Mouse (Mus musculus) megakaryocyte, adult 5-6 weeks (primary cell): ENCODE results near the gene Prl8a9. TPM values are rescaled to one million over a fixed set of nuclear protein-coding genes. Genes with fewer than 3 reads are reported as not detected.

ENCODE experiments used
- ATAC-seq: 2 replicates; pipeline ENCODE4 v1.8.0; 2016; ENCODE audit warnings: mild to moderate bottlenecking, inconsistent platforms; ENCODE audit not compliant: poor library complexity, severe bottlenecking
- total RNA-seq, 2 experiments: library from RNA; stranded (forward) in 1 of 2; stranded (reverse) in 1 of 2; fragments of 153-499, 151-499 nt in 1 of 2; fragments of 221-1000, 200-1000 nt in 1 of 2; gene quantifications; 2 replicates each; pipeline versions ENCODE4 v1.2.3 to v1.2.4; 2015 to 2017

Prl8a9 gene
- not detected in 2 replicates for total RNA-seq (2015)
- total RNA-seq (2017): not detected in 2 replicates

DNA sequence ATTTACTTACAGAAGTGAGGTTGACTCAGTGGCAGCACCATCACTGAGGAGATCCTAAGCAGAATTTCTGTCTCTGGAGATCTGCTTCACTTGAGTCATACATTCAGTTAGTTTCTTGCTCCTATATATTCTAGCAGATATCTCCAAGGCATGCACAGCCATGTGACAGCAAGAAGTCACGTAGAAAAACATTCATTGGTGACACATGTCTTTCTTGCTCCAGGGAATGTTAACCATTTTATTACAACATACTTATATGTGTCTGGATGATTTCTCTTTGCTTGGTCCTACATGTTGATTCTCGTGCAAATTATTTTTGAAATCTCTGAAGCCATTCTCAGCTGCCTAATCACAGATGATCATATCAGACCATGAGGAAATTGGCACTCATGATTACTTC lies at the start of gene Prl8a9:
TSS of gene Prl8a9 (minus strand) at position 101 of the 400 bp plus-strand sequence.
- ATAC-seq: no peak

DNA sequence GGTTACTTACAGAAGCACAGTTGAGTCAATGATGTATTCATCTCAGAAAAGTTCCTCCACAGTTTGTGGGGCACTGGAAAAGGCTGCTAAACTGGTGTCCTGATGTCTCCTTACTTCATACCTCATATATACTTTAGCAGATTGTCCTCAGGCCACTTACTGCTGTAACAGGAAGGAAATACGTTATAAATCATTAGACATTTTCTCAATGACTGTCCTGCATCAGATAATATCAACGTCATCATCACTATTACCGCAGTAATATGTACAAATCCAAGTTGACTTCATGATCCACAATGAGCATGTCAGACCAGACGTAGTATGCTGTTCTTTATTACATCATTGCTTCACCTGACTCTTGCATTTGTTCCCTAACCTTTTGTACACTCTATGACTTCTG lies 46.1 kb upstream of the Prl8a9 start, which contains the start of gene Prl7b1:
TSS of gene Prl7b1 (minus strand) at position 101 of the 400 bp plus-strand sequence.
- no peak for ATAC-seq

DNA sequence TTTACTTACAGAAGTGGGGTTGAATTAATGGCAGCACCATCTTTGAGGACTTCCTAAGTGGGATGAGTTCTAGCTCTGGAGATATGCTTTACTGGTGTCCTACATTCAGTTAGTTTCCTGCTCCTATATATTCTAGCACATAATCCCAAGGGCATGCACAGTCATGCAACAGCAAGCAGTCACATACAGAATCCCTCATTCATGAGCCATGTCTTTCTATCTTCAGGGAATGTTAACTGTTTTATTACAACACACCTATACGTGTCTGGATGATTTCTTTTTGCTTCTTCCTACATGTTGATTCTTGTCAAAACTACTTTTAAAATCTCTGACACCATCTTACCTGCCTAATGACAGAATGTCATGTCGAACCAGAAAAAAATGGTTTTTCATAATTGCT lies 17.7 kb upstream of the Prl8a9 start, which contains the start of gene Prl8a1:
TSS of gene Prl8a1 (minus strand) at position 101 of the 400 bp plus-strand sequence.
- ATAC-seq: no peak

DNA sequence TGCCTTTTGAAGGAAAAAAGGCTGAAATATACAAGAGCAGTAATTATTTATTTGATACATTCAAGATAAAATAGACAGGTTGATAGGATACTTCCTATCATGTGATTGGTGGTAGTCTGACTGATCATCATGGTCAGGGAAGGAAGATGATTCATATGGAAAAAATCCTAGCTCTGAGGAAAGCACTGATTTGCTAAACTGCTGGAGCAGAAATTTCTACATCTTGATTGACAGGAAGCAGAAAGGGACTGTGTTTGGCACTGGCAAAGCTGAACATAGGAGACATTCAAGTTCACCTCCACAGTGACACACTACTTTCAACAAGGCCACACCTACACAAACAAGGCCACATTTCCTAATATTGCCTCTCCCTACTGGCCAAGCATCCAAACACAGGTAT lies 11.1 kb downstream of the Prl8a9 start:
- no peak for ATAC-seq

DNA sequence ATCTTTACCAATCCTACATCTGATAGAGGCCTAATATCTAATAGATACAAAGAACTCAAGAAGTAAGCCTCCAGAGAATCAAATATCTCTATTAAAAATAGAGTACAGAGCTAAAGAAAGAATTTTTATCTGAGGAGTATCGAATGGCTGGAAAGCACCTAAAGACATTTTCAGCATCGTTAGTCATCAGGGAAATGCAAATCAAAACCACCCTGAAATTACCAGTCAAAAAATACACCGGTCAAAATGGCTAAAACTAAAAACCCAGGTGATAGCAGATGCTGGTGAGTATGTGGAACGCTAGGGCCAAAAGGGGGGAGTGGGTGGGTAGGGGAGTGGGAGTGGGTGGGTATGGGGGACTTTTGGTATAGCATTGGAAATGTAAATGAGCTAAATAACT lies 41.2 kb downstream of the Prl8a9 start:
- no peak for ATAC-seq

DNA sequence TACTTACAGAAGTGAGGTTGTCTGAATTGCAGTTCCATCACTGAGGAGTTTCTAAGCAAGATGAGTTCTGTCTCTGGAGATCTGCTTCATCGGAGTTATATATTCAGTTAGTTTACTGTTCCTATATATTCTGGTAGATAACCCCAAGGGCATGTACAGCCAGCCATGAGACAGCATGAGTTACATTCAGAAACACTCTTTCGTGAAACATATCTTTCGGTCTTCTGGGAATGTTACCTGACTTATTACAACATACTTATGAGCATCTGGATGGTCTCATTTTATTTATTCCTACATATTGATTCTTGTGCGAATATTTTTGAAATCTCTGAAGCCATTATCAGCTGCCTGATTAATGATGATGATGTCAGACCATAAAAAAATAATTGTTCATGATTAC lies 51.3 kb downstream of the Prl8a9 start, which contains the start of gene Prl8a8:
TSS of gene Prl8a8 (minus strand) at position 101 of the 400 bp plus-strand sequence.
- ATAC-seq: no peak

Other genes starting within 250 kb of the Prl8a9 start
- gene Prl8a2, start 218.9 kb downstream of the Prl8a9 start, total RNA-seq (2015): not detected in 2 replicates
- not detected in 2 replicates for gene Prl8a2, start 218.9 kb downstream of the Prl8a9 start, total RNA-seq (2017)
- not detected in 2 replicates for gene Prl2b1, start 173.8 kb downstream of the Prl8a9 start, total RNA-seq (2015)
- gene Prl2b1, start 173.8 kb downstream of the Prl8a9 start, total RNA-seq (2017): not detected in 2 replicates
- gene Prl8a6, start 125.9 kb downstream of the Prl8a9 start, total RNA-seq (2015): not detected in 2 replicates
- gene Prl8a6, start 125.9 kb downstream of the Prl8a9 start, total RNA-seq (2017): not detected in 2 replicates
- gene Prl8a8, start 51.4 kb downstream of the Prl8a9 start, total RNA-seq (2015): not detected in 2 replicates
- gene Prl8a8, start 51.4 kb downstream of the Prl8a9 start, total RNA-seq (2017): not detected in 2 replicates
- not detected in 2 replicates for gene Prl8a1, start 17.6 kb upstream of the Prl8a9 start, total RNA-seq (2015)
- gene Prl8a1, start 17.6 kb upstream of the Prl8a9 start, total RNA-seq (2017): not detected in 2 replicates
- not detected in 2 replicates for gene Prl7b1, start 46.0 kb upstream of the Prl8a9 start, total RNA-seq (2015)
- not detected in 2 replicates for gene Prl7b1, start 46.0 kb upstream of the Prl8a9 start, total RNA-seq (2017)
- gene Prl7a1, start 77.9 kb upstream of the Prl8a9 start, total RNA-seq (2015): not detected in 2 replicates
- gene Prl7a1, start 77.9 kb upstream of the Prl8a9 start, total RNA-seq (2017): not detected in 2 replicates
- gene Prl7a2, start 103.4 kb upstream of the Prl8a9 start, total RNA-seq (2015): not detected in 2 replicates
- gene Prl7a2, start 103.4 kb upstream of the Prl8a9 start, total RNA-seq (2017): not detected in 2 replicates
- gene Prl7d1, start 152.1 kb upstream of the Prl8a9 start, total RNA-seq (2015): not detected in 2 replicates
- gene Prl7d1, start 152.1 kb upstream of the Prl8a9 start, total RNA-seq (2017): not detected in 2 replicates
- not detected in 2 replicates for gene Prl7c1, start 216.2 kb upstream of the Prl8a9 start, total RNA-seq (2015)
- not detected in 2 replicates for gene Prl7c1, start 216.2 kb upstream of the Prl8a9 start, total RNA-seq (2017)
- gene Prl2a1, start 237.0 kb upstream of the Prl8a9 start, total RNA-seq (2015): not detected in 2 replicates
- not detected in 2 replicates for gene Prl2a1, start 237.0 kb upstream of the Prl8a9 start, total RNA-seq (2017)